Mouse (Mus musculus) G1E (cell line): ENCODE results near the gene Gart. TPM values are rescaled to one million over a fixed set of nuclear protein-coding genes. Genes with fewer than 3 reads are reported as not detected.

Source experiments
- ATAC-seq: 2 replicates; pipeline ENCODE4 v1.8.0; 2016; ENCODE audit warnings: mild to moderate bottlenecking; ENCODE audit not compliant: insufficient number of reproducible peaks, poor library complexity, low FRiP score, severe bottlenecking; ENCODE audit errors: extremely low read depth
- DNase-seq: peaks from one replicate; pipeline ENCODE4 v3.0.0; 2012; ENCODE audit warnings: low spot score
- H3K27me3 ChIP-seq: 2 replicates; pipeline ENCODE4 v1.6.1; 2012; ENCODE audit warnings: mild to moderate bottlenecking, low read length, inconsistent platforms; ENCODE audit not compliant: insufficient read depth
- H3K36me3 ChIP-seq: replicated peaks from 2 replicates; pipeline ENCODE3; 2012; ENCODE audit warnings: mild to moderate bottlenecking, inconsistent platforms
- H3K4me1 ChIP-seq: 2 replicates; pipeline ENCODE4 v1.6.1; 2012; ENCODE audit warnings: low read depth, low read length, inconsistent platforms, mixed read lengths; ENCODE audit not compliant: insufficient read depth
- H3K4me3 ChIP-seq: 2 replicates; pipeline ENCODE4 v1.5.1; 2012; ENCODE audit warnings: low read depth, mild to moderate bottlenecking, inconsistent platforms, low read length, moderate library complexity, mixed read lengths
- H3K9me3 ChIP-seq: replicated peaks from 2 replicates; pipeline ENCODE4 v1.6.1; 2012; ENCODE audit warnings: inconsistent platforms
- CTCF ChIP-seq: IDR thresholded peaks from 2 replicates; pipeline ENCODE4 v1.5.1; 2012; ENCODE audit warnings: low read depth, low read length, inconsistent platforms, mixed read lengths
- GATA1 ChIP-seq: IDR thresholded peaks from 2 replicates; pipeline ENCODE4 v1.6.1; 2012; ENCODE audit warnings: borderline replicate concordance, low read length, inconsistent platforms, mixed read lengths
- GATA2 ChIP-seq: IDR thresholded peaks from 2 replicates; pipeline ENCODE4 v1.6.1; 2012; ENCODE audit warnings: low read depth, low read length, inconsistent platforms, borderline replicate concordance
- POLR2AphosphoS5 ChIP-seq: IDR thresholded peaks from 2 replicates; pipeline ENCODE4 v1.6.1; 2012; ENCODE audit warnings: low read depth, low read length, inconsistent platforms; ENCODE audit not compliant: insufficient replicate concordance
- TAL1 ChIP-seq: conservative IDR thresholded peaks from 2 replicates; pipeline ENCODE4 v1.6.1; 2012; ENCODE audit warnings: low read depth, low read length, inconsistent platforms, mixed read lengths
- polyA plus RNA-seq: library from polyadenylated mRNA; stranded (reverse); fragments of >175 nt; gene quantifications from 2 replicates; pipeline ENCODE4 v1.2.3, GENCODE M21; 2012
- total RNA-seq, 2 experiments: library from RNA; stranded (forward) in 1 of 2; stranded (reverse) in 1 of 2; fragments of 200-1000 nt in 1 of 2; fragments of >200 nt in 1 of 2; fragmentation: Nextera tagmentation in 1 of 2; gene quantifications; 2 replicates each; pipeline ENCODE4 v1.2.3; 2014 to 2017

The Gart gene
- total and polyA plus RNA-seq, 3 experiments: 200 to 715 (median 327) TPM

DNA sequence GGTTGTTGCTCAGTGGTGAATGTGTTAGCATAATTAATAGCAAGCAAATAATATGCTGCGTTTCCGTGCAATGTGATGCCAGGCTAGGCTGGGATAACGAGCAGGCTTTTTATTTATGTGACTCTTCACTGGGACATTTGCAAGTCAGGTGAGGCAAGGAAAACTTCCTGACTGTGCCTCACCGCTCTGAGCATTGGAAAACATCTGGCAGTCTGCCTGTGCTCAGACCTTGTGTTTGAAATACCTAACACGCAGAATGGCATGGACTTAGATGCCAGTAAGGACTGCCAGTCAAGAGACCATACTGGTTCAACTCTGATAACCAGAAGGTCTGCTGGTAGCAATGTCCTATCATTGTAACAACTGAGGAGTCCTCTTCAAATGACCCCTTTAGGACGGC lies 41.6 kb downstream of the Gart start:
- TF ChIP-seq TAL1: no peak
- TF ChIP-seq POLR2AphosphoS5: no peak
- TF ChIP-seq CTCF: no peak
- no peak for TF ChIP-seq GATA1
- TF ChIP-seq GATA2: no peak
- ATAC-seq: no peak

DNA sequence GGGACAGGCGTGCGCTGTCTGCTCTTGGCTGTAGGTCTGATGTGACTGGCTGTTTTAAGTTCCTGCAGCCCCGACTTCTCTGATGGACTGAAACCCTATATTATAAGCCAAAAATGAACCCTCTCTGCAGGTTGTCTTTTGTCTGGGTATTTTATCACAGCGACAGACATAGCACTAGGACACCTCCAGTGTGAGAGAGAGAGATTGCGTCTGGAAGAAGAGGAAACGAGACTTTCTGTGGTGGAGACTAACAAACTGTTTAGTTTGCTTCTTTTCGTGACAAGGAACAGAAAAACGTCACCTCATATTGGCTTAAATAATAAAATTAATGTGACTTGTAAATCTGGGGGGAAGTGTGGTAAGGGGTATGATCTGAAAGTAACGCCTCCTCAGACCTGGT lies 45.1 kb downstream of the Gart start:
- ATAC-seq: no peak

More for the DNA sequence above, 41.6 kb downstream of the Gart start:
- peaks cover 4% of the 10 kb centered on the region for H3K4me1 ChIP-seq
- no peak for DNase-seq
- H3K9me3 ChIP-seq: no peaks in the 10 kb centered on the region; the same call in 1 of the 2 replicates
- no peak overlapping the region for H3K4me3 ChIP-seq
- no peaks in the 10 kb centered on the region for H3K36me3 ChIP-seq
- peaks cover 36% of the 10 kb centered on the region for H3K27me3 ChIP-seq

DNA sequence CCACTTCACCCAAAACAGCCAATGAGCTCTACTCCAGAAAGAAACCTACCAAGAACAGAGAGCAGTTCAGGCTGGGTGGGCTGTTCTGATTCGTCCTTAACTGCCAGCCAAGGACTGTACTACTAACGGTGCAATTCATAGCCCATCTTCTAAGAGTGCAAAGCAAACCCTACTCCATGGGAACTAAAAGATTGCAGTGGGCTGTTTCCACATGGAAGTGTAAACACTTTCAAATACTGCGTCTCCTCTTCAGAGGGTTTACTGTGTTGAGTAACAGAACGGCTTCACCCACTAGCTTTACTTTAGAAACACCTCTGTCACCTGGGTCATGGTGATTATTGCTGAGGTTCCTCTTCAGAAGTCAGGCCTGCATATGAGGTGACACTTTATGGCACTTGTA lies 45.7 kb downstream of the Gart start:
- no peak for TF ChIP-seq CTCF
- TF ChIP-seq GATA2: no peak
- TF ChIP-seq GATA1: no peak
- no peak for TF ChIP-seq TAL1
- TF ChIP-seq POLR2AphosphoS5: no peak
- Histone ChIP-seq H3K27me3 (peaks cover 32% of the 10 kb centered on the region), H3K4me3 (no peak overlapping the region), H3K4me1 (peaks cover 23% of the 10 kb centered on the region), H3K9me3 (no peaks in the 10 kb centered on the region), H3K36me3 (no peaks in the 10 kb centered on the region)
- DNase-seq: no peak
- no peak for ATAC-seq

More for the DNA sequence above, 45.1 kb downstream of the Gart start:
- Histone ChIP-seq H3K9me3 (no peaks in the 10 kb centered on the region), H3K36me3 (no peaks in the 10 kb centered on the region), H3K4me3 (no peak overlapping the region), H3K4me1 (peaks cover 17% of the 10 kb centered on the region), H3K27me3 (peaks cover 32% of the 10 kb centered on the region)
- no peak for TF ChIP-seq GATA2
- no peak for TF ChIP-seq TAL1
- TF ChIP-seq POLR2AphosphoS5: no peak
- no peak for TF ChIP-seq CTCF
- TF ChIP-seq GATA1: no peak
- no peak for DNase-seq

DNA sequence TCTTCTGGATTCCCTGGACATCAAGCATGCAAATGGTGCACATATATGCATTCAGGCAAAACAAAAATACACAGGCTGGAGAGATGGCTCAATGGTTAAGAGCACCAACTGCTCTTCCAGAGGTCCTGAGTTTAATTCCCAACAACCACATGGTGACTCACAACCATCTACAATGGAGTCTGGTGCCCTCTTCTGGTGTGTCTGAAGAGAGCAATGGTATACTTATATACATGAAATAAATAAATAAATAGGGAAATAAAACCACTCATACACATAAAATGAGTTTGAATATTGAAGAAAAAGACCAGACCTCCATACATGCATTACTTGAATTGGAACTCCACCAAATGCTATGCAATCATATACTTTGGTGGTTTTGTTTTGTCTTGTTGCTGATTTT lies 47.5 kb downstream of the Gart start:
- TF ChIP-seq TAL1: no peak
- no peak for TF ChIP-seq POLR2AphosphoS5
- no peak for TF ChIP-seq GATA2
- no peak for TF ChIP-seq CTCF
- no peak for TF ChIP-seq GATA1
- peaks cover 22% of the 10 kb centered on the region for H3K27me3 ChIP-seq
- no peak for ATAC-seq
- H3K4me3 ChIP-seq: no peak overlapping the region
- DNase-seq: no peak
- H3K9me3 ChIP-seq: no peaks in the 10 kb centered on the region
- H3K36me3 ChIP-seq: peaks cover 10% of the 10 kb centered on the region
- peaks cover 37% of the 10 kb centered on the region for H3K4me1 ChIP-seq

DNA sequence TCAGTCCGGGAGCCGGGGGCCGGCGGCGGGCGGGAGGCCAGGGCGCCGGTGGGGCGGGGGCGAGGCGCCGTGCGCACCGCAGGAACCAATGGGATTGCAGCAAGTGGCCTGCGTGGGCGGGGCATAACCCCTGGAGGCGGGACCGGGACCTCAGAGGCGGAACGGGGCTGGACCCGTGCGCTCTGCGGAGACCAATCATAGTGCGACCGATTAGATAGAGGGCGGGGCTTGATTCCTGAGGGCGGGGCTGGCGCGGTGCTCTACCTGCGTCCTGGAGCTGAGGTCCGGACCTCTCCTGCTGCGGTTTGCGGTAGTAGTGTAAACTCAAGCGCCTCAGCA lies 49.1 kb downstream of the Gart start, which contains the start of gene Tmem50b:
Tmem50b (minus strand) TSS at position 129 of the 339 bp plus-strand sequence.
- TF ChIP-seq GATA1 (no peak), TAL1 (no peak), CTCF (no peak), GATA2 (no peak), POLR2AphosphoS5 (no peak)
- ATAC-seq: peak; percentile 99
- Histone ChIP-seq H3K9me3 (no peaks in the 10 kb centered on the region), H3K36me3 (peaks cover 17% of the 10 kb centered on the region), H3K27me3 (peaks cover 15% of the 10 kb centered on the region), H3K4me1 (peaks cover 53% of the 10 kb centered on the region), H3K4me3 (peak within 1 kb of the TSS; percentile 82)
- DNase-seq: peak; percentile 99

DNA sequence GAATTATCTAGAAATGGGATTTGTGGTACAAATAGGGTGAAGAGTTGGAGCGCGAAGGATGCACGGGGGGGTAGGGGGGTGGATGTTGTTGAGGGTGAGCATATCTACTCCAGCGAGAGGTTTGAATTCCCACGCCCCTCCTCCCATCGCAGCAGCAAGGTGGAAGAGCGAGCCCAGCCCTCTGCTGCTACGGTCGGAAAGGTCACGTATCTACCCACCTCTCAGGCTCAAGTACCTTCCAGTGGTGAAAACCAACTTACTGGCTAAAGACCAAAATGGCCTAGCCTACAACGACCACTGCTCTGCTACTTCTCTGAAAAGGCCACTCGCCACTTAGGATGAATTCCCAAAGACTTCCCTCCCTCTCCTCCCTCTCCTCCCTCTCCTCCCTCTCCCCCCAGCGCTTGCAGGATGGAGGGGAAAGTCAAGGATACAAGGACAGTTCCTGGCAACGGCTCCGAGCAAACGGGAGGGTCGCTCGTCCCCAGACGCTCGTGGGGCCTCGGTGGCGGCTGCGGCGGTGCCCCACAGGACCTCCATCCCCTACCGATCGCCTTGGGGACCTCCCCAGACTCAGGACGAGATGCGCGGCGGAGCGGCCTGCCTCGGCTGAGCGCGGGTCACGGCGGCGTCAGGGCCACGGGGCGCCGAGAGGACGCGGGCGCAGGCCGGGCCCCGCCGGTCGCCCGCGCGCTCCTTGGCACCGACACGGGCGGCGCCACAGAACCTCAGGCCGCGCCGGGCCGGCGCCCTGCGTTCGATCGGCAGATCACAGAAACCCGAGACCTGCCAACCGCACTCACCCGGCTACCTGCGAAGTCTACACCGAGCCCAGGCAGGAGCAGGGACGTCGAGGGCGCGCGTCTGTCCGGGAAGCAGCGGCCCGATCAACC lies 49.7 kb downstream of the Gart start:
- no peak for ATAC-seq
- peaks cover 23% of the 10 kb centered on the region for H3K36me3 ChIP-seq
- DNase-seq: peak; percentile 45

More for the DNA sequence above, 49.7 kb downstream of the Gart start:
- Histone ChIP-seq H3K4me1 (peaks cover 60% of the 10 kb centered on the region), H3K4me3 (peak overlapping the region; percentile 82), H3K27me3 (peaks cover 13% of the 10 kb centered on the region), H3K9me3 (no peaks in the 10 kb centered on the region)
- no peak for TF ChIP-seq GATA1
- no peak for TF ChIP-seq POLR2AphosphoS5
- TF ChIP-seq CTCF: no peak
